Mouse (Mus musculus): ENCODE results near the gene Hnrnpc. TPM values are rescaled to one million over a fixed set of nuclear protein-coding genes. Genes with fewer than 3 reads are reported as not detected.
"Not testable (repeated sequence)": the region's sequence is repeated elsewhere in the genome, so short reads cannot be mapped to it uniquely, and the experiment has no call there.

Hnrnpc gene
- total RNA-seq, 2 experiments from 2014 or later, result 186 TPM

DNA sequence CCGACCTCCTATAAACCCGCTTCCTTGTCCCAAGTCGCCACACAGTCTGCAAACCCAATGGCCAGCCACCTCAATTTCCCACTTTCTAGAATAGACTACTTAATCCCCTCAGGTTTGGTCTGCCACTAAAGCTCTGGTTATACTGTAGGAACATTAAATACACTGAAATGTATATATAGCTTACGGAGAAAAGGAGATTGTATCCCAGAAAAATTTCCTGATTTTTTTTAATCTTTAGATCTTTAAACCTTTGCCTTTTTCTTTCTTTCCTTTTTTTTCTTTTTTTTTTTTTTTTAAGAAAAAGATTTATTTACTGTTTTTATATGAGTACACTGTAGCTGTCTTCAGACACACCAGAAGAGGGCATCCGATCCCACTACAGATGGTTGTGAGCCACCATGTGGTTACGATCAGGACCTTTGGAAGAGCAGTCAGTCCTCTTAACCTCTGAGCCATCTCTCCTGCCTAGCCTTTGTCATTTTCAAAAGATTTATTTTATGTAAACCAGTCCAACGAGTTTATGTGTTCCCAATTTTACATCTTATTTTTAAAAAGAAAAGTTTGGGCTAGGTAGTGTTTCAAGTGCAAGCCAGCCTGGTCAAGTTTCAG, 953 bp upstream of the Hnrnpc start:
- no peak for DNase-seq

DNA sequence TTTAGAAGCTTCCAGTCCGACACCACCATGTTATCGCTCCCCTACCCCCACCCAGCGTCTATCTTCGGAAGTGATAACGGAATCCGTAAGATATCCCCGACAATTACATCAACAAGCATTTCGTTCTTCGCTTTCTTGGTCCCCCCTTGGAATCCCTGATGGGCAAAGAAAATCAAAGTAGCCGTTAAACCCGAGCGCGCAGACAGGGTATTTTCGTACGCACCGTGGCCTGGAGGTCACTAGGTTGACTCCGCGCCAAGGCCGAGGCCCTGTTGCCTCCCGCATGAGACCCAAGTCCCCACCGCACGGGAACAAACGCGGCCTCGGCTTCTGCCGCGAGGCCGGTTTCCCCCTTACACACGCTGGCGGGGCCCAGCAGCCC, 363 bp downstream of the Hnrnpc start:
- no peak for DNase-seq

DNA sequence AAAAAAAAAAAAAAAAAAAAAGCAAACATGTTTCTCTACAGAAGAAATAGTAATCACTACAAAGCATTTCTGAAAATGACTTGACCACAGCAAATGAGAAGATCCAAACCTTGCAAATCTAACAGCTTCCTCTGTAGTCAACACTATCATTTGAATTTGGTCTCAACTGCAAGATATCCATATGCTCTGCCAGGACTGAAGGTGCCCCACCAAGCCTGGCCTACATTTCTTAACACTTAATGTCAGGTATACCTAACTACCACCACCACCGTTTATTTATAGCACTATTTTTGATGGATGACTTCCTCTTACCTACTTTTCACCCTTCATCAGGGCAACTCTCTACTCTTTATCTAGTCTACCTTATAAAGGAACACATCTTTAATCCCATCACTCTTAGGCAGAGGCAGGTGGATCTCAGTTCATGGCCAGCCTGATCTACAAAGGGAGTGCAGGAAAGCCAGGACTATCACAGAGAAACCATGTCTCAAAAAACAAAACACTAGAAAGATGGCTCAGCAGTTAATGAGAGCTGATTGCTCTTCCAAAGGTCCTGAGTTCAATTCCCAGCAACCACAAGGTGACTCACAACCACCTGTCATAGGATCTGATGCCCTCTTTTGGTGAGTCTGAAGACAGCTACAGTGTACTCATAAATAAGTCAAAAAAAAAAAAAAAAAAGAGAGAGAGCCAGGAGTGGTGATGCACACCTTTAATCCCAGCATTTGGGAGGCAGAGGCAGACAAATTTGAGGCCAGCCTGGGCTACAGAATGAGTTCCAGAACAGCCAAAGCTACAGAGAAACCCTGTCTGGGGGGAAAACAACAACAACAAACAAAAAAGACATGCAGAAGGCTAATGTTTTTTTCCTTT, 2.3 kb downstream of the Hnrnpc start:
- DNase-seq, result no peak

DNA sequence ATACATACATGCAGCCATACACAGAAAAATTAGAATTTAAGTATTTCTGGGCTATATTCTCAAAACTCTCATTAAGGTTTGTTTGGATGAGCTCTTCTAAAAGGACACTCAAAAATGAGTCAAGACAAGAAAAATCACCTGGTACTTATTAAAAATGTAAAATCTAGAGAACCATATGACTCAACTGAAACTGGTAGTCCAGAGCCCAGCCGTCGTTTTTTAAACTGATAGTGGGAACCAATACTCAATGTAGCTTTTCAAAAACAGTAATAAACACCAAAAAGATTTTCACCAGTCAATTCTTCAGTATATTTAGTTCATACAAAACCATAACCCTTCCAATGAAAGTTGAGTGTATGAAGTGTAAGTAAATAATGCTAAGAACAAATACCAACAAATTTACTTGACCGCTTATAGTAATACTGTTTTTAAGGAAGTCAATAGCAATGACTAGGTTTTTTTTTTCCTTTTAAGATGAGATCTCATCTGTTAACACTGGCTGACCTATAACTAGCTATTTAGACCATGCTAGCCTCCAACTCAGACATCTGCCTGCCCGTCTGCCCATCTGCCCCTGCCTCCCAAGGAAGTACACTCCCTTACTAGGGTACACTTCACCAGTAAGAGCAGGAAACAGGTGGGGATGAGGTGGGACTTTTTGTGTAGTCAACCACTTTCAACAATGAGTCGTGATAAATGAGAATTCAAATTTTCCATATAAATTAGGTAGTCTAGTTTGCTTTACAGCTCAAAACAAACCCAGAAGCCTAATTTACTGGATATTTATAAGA, 3.5 kb downstream of the Hnrnpc start:
- DNase-seq, result no peak

DNA sequence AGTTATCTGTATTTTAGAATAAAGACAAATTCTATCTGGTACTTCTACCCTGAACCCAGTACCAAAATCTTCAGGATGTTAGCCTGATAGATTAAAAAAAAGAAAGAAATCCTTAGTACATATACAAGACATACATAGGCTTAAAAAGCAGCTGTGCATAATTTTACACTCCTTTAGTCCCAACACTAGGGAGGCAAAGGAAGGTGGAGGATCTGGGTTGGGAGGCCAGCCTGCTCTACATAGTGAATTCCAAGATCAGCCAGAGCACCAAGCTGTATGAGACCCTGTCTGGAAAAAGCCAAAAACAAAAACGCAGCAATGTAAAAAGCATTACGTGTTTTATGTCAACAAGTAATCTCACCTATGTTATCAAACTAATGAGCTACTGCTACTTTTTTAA, 4.3 kb downstream of the Hnrnpc start:
- no peak for DNase-seq

DNA sequence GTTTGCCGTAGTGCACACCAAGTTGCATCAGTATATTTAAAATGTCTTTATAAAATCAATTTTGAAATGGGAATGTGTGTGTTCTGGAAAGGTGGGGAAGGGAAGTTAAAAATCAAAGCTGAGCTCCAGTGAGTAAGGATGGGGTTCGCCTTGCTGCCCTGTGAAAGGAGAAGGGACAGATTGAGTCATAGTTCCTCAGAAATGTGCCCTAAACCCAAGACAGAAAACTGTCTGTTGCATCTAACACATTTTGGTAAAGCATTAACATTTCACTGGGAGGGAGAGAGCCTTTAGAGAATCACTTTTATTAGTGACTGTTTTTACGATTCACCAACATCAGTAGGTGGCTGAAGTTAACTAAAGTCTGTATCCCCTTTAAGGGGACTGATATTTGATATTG, 5.4 kb downstream of the Hnrnpc start:
- DNase-seq, result not testable (repeated sequence)

DNA sequence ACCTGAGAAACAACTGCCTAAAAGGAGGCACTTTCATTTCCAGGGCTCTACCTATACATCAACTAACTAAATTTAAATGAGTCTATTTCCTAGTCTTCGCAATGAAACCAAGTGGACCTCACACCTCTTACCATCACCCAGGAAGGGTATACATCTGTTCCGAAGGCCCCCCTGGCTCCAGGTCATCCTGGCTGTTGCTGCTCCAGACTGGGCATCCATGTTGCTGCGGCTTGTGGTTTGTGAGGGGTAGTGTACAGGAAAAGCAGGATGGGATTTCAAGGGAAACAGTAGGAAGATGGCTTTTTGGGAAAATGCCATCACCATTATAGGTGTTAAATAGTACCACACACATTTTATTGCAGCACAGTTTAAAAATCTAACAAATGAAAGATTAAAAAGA, 6.6 kb downstream of the Hnrnpc start:
- not testable (repeated sequence) for DNase-seq

DNA sequence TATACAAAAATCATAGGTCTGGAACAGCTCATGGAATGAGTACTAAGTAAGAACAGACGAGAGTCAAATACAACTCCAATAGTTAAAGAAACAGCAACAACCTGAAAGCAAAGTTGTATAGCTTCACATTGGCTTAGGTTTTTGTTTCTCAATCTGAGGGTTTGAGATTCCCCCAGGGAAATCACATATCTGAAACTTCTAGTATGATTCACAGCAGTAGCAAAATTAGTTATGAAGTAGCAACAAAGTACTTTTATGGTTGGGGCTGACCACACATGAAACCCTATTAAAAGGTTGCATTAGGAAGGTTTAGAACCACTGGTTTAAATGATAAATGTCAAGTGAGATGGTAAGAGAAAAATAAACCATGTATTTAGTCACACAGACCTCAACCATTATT, 9.3 kb downstream of the Hnrnpc start:
- no peak for DNase-seq

DNA sequence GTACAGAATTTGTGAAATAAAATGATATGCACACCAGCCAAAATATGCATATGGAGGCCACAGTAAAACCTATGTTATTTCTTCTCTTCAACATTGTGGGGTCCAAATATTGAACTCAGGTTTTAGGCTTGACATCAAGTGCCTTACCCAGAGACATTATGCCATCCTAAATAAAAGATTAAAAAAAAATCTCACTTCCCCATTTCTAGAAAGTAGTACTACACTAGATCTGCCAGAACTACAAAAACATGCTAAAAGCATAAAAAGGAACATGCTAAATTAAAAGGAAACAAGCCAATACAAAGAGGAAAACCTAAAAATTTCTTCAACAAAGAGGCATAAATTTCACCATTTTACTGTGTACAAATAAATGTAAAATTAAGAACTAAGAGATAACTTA, 20.7 kb downstream of the Hnrnpc start:
- DNase-seq, result no peak

DNA sequence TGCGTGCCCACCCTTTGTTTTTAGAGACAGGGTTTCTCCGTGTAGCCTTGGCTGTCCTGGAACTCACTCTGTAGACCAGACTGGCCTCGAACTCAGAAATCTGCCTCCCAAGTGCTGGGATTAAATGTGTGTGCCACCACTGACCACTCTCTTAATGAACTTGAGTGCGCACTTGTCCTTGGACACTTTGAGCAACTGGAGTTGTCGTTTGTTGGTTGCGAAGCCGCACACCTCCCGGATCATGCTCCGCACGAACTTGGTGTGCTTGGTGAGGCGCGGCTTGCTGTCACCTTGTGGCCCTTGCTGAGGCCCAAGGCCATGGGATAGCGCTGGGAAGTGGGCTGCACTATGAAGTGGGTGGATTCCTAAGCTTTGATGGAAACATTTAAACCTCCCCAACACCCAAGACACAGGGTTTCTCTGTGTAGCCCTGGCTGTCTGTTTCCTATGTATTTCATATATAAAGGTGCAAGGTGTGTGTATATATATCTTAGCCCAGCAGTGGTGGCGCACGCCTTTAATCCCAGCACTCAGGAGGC, 32.2 kb downstream of the Hnrnpc start:
- DNase-seq, result no peak

DNA sequence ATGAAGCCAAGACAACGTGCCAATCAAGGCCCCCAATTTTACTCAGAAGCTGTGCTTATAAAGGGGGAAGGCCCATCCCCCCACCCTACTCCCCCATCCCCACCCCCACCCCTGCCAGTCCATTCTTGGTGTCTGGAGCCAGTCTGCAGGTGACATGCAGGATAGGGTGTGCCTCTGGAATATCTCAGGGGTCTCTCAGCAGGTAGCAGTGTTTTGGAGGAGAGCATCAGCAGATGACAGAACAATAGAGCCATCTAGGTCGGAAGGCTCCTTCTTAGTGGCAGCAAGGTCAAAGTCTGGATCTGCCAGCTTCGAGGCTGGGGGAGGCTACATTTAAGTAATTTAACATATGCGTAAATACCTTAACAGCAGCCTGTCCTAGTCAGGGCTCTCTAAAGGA, 37.7 kb downstream of the Hnrnpc start:
- no peak for DNase-seq

DNA sequence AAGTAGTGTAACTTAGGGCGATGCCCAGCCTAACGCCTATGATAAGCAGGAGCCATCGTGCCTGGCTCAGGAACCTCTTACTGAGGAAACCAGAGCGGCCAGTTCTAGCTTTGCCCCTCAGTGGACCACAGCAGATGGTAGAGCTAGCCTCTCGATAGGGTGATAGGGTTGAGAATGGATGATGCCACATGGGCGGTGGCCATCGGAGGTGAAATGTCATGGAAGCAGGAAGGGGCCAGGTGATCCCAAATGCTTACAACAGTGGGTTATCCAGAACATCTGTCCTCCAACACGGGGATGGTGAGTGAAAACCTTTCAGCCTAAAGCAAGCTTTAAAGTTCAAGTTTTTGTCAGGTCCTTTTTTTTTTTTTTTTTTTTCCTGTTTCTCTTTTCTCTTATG, 42.0 kb downstream of the Hnrnpc start:
- DNase-seq, result no peak

DNA sequence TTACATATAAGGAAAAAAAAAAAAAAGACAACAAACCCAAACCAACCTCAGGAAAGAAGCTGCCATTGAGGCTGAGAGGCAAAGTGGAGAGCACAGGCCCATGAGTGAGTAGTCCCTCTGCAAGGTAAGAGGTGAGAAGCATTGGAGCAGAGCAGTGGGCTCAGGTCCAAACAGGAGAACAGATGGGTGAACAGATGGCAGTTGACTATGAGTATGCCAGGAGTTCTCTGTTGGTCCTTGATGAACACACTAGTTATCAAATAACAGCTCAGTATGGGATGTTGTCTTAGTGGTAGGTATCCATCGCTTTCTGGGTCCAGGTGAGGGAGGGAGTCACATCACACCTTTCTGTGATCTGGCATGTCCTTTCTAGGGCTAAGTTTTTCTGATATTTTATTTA, 43.0 kb downstream of the Hnrnpc start:
- no peak for DNase-seq

DNA sequence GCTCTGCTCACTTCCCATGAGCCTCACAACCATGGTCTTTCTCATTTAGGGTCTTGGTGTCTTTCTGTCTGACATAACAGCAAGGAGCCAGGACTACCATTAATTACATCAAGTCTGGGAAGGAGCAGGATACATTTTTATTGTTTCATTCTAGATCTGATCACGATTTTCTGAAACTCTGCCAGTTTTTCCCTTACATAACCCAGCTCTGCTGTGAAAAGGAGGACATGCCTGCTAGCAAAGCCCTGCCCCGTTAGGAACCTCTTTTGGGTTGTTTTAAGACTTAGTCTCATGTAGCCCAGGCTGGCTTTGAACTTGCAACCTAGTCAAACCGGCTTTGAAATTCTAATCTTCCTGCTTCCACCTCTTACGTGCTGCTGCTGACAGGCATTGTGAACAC, 43.8 kb downstream of the Hnrnpc start:
- DNase-seq, result no peak

DNA sequence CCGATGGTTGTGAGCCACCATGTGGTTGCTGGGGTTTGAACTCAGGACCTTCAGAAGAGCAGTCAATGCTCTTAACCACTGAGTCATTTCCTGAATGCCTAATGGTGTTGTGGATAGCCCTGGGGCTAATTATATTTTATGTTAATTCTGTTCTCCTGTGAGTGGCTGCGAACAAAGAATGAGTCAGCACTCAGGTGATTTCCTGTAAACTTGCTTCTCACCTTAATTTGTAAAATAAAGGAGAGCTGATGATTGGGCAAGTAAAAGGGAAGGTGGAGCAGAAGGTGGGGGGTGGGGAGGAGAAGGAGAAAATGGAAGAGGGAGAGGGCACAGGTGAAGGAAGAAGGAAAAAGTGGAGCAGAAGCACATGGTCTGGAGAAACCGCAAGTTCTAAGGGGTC, 51.1 kb downstream of the Hnrnpc start:
- not testable (repeated sequence) for DNase-seq

DNA sequence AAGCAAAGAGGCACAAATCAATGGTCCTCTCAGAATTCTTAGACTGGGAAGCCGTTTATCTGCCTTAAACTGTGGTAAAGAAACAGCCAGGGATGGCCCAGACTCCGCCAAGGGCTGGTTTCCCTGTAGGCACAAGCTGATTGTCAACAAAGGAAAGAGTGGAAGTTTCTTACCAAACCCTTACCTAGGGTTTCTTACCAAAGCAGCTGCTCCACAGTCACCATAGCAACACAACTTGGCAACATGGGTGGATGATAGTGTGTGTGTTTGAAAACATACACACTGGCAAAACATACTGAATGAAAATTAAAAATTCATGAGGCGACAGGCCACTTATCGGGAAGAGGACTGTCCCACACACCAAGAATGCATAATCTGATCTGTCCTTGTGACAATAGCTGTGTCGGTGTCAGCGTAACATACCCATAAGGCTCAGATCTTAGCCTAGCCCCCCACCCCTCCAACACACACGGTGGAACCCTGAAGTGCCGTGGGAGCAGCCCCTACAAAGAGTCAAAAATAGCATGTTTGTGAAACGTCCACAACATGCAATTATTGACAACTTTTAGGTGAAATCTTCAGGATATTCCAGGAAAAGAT, 57.8 kb downstream of the Hnrnpc start:
- DNase-seq, result no peak

DNA sequence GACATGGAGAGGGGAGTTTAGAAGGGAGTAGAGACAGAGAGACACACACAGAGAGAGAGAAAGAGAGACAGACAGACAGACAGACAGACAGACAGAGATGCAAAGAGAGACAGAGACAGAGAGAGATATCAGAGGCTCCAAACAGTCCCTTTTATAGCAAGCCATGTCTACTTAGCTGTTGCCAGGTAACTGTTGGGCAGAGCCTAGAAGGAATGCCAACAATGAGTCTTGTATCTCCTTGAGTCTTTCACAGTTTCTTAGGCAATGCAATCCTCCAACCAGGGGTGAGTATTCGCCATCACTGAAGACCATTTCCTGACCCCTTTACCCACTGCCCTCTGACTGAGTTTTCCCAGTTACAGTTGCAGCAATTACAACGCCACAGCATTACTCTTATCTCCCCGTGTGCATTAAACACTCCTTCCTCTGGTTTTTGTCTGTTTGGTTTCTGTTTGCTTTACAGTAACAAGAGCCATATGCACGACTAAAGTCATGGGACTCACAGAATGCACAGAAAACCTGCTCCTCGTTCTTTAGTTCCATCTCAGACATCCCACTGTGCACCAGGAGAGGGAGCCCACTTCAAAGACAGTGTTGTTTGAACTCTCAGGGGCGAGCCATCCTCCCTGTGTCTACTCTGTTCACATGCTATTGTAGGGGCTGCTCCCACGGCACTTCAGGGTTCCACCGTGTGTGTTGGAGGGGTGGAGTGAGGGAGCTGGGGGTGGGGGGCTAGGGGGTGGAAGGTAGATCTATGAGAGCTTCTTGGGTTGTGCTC, 58.7 kb downstream of the Hnrnpc start:
- DNase-seq, result peak; percentile 50

DNA sequence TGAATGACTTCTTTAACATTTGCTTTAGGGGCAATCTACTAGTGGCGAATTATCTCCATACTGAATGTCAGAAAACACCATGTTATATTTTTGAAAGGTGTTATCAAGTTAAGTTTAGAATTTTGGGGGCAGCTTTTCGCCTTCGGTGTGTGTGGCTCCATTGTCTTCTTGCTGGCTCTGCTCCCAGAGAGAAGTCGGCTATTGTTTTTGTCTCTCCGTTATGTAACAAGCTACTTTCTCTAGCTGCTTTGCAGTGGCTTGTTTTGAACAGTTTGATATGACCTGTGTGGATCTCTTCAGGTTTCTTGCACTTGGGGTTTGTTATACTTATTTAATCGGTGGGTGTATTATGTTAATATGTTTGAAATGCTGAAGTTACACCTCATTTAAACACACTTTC, 60.4 kb downstream of the Hnrnpc start:
- DNase-seq, result no peak

DNA sequence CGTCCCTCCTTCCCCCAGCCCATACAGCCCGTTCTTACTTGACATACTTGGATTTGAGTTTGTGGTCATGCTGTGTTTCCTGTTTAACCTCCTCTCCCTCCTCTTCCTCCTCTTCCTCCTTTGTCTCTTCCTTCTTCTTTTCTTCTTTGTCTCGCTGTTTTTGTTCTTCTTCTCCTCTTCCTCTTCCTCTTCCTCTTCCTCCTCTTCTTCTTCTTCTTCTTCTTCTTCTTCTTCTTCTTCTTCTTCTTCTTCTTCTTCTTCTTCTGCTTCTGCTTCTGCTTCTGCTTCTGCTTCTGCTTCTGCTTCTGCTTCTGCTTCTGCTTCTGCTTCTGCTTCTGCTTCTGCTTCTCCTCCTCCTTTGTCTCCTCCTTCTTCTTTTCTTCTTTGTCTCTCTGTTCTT, 61.5 kb downstream of the Hnrnpc start, which contains the start of gene Olfr221:
Olfr221 (minus strand) TSS at position 101 of the 400 bp plus-strand sequence.
- DNase-seq, result not testable (repeated sequence)

DNA sequence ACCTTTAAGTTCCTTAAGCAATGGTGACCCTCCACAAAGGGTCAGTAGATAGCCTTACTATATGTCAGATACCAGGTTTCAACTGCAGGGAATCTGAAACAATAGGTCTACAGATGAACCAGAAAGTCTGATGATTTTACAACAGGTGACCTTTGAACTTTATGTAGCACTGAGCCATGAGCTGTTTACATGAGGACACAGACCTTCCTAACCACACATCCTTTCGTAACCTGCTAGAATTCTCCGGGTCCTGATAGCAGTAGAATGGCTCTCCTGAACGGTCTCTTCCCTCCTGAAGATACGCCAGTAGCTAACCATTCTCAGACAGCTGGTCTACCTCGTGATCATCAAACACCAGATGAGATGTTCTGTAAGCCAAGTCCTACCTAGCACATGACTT, 64.5 kb downstream of the Hnrnpc start:
- DNase-seq, result no peak

DNA sequence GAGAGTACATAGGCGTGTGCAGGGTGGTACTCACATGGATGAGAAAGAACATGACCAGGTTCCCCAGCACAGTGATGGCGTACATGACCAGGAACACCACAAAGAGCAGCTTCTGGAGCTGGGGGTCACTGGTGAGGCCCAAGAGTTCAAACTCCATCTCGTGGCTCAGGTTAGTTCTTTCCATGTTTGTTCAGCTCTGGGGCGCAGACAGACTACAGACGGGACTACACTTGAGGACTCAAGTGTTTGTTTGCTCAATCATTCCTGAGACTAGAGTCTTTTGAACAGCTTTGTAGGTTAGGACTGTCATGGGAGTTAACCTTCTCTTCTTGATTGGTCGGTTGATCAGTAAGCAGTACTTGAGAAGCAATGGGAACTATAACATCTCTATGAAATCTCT, 67.9 kb downstream of the Hnrnpc start:
- DNase-seq, result no peak

DNA sequence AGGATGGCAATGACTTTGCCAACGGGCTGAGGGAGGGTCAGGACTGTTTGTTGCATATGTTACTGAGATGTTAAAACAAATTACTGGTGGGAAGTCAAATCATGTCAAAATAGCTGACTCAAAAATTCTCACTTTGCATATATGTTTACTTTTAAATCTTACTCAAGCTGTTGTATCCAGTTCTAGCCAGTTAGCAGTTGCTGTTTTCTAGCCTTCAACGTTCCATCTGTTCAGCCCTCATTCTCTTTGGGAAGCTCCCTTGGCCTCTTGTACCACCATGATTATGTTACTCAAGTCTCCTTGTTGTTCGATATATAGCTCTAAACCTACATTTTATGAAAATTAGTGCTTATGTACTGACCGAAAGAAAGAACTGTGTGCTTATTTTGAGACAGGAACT, 77.5 kb downstream of the Hnrnpc start:
- DNase-seq, result no peak
